Mouse (Mus musculus) left cerebral cortex, postnatal 10 days (tissue): ENCODE results near the gene Ddx5. TPM values are rescaled to one million over a fixed set of nuclear protein-coding genes. Genes with fewer than 3 reads are reported as not detected.
"Not testable (repeated sequence)": the region's sequence is repeated elsewhere in the genome, so short reads cannot be mapped to it uniquely, and the experiment has no call there.

ENCODE experiments used
- DNase-seq, 2 experiments: peaks; one replicate each; pipeline ENCODE4 v3.0.0; 2021 to 2022; ENCODE audit warnings: low spot score in 2 of 2, mixed read lengths in 1 of 2; ENCODE audit errors: extremely low spot score in 1 of 2
- intact Hi-C: fragments of 180-260 bp; cut with DNase I; formaldehyde crosslinking; loops from one replicate; pipeline ENCODE4 v1.15.1; 2025
- total RNA-seq, 2 experiments: library from RNA; stranded (reverse); gene quantifications; 2 replicates each; pipeline ENCODE4 v1.2.3; 2021

Ddx5 gene
- total RNA-seq, 2 experiments from 2014 or later, result 607 to 644 TPM

- intact Hi-C loops, result no loop called here
Observed at GRCm38 (mm10) chr11:106802069-106802627, 13.2 kb upstream of the Ddx5 start.

GRCm38 (mm10) chr11:106795679-106796078 lies 6.7 kb upstream of the Ddx5 start:
- no peak for DNase-seq
- intact Hi-C loops, result loop anchor here (10.0 kb wide), 1 partner anchor 189 kb away; no protein-coding TSS in a partner anchor

More at GRCm38 (mm10) chr11:106802069-106802627, 13.2 kb upstream of the Ddx5 start:
- no peak for DNase-seq

DNA sequence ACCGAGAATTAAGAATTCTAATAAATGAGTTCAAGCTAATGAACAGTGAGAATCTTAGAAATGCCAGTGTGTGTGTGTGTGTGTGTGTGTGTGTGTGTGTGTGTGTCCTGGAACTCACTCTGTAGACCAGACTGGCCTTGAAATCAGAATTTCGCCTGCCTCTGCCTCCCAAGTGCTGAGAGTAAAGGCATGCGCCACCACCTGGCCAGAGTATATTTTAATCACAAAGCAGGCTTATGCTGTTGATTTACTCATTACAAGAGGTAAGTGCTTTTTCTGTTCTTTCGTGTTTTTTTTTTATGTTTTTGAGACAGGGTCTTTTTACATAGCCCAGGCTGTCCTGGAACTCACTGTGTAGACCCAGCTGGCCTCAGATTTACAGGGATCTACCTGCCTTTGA lies 4.9 kb upstream of the Ddx5 start:
- no peak for DNase-seq
- intact Hi-C loops, result loop anchor here (10.0 kb wide), 1 partner anchor 191 kb away; no protein-coding TSS in a partner anchor

- no peak for DNase-seq
- intact Hi-C loops, result loop anchor here (10.0 kb wide), 1 partner anchor 195 kb away; no protein-coding TSS in a partner anchor
Observed at GRCm38 (mm10) chr11:106789649-106790048, 664 bp upstream of the Ddx5 start.

DNA sequence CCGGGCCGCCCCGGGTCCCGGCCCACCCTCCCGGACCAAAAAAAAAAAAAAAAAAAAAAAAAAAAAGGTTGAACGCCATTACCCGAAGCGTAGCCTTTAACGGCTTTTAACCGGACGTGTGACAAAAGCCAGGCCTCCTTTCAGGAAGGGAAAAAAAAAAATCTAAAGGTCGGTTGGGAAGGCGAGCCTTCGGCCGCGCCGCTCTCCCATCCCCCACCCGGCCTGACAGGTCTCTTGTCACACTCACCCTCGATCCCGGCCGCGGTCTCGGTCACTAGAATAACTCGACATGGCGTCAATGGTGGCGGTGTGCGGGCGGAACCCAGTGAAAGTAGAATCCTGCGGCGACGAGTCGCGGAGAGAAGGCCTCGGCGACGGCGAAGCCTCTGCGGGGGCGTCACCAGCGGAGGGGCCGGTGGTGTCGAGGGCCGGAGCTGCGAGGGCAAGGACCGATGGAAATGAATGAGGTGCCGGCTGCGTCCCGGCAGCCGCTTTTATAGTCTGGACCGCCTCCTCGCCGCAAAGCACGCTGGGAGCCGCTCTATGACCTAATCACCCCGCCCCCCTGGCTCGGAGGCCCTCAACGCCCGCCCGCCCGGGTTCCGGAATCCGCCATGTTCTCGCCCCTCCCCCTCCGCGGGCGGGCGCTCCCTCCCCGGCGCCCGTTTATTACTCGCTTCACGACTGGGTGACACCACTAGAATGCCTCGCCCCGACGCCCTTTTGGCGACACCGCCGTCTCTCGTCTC lies 785 bp downstream of the Ddx5 start:
- intact Hi-C loops, result no loop called here
- peak; percentile 97 to 99 for DNase-seq

DNA sequence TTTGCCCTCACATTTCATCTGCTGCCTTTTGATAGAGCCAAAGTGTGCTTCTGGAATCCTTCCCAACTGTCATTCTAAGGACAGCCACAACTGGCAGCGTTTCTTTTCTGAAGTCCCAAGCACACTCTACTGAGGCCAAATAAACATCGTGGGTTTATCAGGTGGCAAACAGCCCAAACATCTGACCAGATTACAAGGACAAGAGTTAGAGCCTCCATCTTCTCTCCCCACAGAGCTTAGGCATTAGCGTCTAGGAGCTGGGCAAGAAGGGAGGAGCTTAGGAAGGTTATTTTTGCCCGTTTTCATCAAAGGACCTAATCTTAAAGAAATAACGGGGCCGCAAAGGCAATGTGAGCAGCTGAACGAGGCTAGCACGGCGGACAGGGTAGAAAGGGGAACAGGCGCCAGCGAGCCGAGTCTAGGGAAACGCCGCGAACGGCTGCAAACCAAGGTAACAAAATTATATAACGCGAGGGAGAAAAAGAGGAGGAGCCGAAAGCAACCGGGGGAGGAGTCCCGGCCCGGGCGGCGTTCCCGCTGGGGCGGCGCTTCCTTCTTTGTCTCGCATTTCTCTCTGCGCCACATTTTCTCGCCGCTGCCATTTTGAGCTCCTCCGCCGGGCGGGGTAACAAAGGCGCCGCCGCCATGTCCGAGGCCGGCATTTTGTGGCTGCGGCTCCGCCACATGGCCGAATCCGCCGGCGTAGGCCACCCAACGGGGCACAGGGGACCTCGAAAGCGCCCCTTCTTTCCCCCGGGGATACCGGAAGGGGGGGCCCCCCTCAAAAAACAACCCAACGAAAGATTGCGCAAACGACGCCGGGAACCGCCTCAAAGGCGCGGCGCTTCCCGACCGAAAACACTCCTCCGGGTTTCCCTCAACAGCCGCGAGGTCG lies 1.6 kb downstream of the Ddx5 start:
- peak; percentile 84 to 94 for DNase-seq
- intact Hi-C loops, result no loop called here

GRCm38 (mm10) chr11:106785043-106785442 lies 3.9 kb downstream of the Ddx5 start:
- no peak for DNase-seq
- intact Hi-C loops, result no loop called here

DNA sequence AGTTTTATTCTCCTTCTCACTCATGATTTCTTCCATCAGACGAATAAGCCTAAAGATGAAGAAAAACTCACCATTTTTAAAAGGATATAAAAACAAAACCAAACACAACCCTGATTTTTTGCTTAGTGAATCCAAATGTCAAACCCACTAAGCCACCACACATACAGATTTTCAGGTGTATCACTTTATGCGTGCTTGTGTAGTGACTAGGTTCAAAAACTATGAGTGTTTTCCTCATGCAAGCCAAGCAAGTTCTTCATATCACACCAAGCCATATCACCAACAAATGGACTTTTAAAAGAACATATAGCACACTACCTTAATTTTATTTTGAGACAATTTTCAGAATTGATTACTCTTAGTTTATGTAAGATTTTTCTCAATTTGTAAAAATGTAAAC lies 4.5 kb downstream of the Ddx5 start:
- intact Hi-C loops, result no loop called here
- no peak for DNase-seq

DNA sequence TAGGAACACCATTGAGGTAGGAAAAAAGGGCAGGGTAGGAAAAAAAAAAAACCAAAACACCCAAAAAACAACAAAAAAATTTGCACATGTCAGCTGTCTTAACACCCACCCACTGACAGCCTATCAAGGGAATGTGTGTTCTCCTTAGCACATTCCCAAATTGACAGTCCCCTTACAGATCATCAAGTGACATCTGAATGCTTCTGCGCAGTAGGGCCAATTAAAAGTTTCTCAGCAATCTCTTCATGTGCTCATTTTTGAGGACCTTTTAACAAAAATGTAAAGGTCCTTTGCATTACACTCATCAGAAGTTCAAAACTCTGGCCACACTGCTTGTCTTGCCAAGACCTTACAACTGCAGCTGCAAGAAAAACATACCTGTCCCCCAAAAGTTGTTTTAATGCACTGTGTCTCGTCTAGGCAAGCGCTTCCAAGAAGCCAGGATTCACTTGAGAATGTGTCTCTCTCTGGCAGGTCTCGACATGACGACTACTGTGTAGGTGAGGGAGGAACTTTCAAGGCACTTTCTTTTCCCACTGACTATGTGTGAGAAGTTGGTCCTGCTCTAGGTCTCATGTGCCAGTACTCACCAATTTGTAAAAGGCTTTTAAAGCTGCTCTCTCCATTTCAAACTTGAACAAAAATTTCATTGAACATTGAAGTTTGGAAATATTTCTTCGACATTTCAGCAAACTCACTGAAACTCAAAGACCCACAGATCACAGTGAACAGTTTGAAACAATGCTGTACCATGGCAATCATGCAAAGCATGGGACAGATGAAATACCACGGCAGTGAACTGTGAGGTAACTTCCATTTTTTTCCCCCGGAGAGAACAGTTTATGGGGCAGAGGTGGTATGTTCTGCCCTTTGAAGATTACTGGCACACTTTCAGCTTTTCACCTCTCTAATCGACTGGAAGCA lies 5.9 kb downstream of the Ddx5 start:
- intact Hi-C loops, result no loop called here
- no peak for DNase-seq

DNA sequence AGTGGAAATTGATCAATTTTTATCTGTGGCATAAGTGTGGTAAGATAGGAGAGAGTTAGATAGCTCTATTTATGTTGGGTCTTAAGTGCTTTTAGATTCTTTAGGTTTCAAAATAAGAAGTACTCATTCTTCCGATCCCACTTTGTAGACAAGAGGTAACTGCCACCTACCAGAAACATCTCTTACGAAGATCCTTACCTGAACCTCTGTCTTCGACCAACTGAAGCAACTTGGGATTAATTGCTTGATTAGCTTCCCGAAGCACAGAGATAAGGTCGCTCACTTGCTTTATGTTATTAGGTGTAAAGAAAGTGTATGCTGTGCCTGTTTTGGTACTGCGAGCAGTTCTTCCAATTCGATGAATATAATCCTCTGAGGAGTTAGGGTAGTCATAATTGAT lies 6.7 kb downstream of the Ddx5 start:
- DNase-seq, intact Hi-C loops: not testable (repeated sequence)

DNA sequence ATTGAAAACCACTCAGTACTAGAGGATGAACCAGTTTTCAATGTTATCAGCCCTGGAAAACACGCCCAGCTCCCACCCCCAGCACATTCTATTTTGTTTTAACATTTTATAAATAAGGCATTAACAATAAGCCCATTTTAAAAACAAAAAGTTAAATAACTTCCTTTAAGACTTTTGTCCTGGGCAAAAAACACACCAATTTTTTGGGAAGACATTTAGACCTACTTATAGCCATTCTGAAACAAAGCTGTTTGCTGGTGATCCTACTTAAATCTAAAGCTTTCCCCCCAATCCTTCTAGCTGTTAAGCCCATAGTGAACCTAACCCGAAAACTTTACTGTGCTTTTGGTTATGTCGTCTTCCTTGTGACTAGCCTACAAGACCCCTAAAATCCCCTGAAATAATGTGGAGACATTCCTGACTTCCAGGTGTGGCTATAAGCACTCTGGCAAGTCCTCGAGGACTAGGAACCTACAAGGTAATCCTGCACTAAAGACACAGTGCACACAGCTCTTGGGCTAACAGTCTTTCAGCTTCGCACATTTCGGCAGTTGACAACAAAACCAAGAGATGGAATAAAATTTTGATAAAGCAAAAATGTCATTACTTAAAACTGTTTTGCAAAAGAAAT lies 8.3 kb downstream of the Ddx5 start:
- DNase-seq, result no peak
- intact Hi-C loops, result no loop called here

- intact Hi-C loops, result no loop called here
- DNase-seq, result no peak
Observed at GRCm38 (mm10) chr11:106780089-106780425, 8.9 kb downstream of the Ddx5 start.

DNA sequence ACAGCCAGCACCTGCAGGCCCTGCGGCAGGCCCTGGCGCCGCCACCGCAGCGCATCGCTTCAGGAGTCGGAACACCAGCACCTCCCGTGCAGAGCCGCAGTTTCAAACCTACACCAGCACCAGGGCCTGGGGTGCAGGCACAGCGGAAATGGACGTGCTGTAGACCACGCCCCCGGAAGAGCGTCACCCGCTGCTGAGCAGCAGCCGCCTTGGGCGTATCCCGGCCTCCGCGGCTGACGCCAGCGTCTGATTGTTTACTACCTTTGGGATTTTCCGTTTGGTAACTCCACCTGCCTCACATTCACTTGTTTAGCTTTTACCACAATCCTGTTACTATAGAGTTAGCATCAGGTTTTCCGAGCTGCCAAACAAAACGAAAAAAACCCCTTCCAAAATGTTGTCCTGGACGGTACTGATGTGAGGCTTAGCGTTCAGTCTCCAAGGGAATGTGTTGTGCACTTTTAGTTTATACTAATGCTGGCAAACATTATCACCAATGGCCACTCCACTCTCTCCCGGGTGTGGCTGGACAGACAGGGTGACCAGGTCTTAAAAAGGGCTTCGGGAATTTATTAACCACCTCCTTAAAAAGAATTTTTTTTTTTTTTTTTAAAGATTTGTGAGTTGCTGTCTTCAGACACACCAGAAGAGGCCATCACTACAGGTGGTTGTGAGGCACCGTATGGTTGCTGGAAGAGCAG lies 9.4 kb downstream of the Ddx5 start, which contains the start of gene Polg2:
TSS of gene Polg2 (minus strand) at position 150 of the 701 bp plus-strand sequence.
- DNase-seq, result peak; percentile 83 to 93
- intact Hi-C loops, result no loop called here

GRCm38 (mm10) chr11:106778589-106779387 lies 10.2 kb downstream of the Ddx5 start:
- DNase-seq, result no peak
- intact Hi-C loops, result no loop called here

GRCm38 (mm10) chr11:106778132-106778531 lies 10.9 kb downstream of the Ddx5 start:
- no peak for DNase-seq
- intact Hi-C loops, result no loop called here

DNA sequence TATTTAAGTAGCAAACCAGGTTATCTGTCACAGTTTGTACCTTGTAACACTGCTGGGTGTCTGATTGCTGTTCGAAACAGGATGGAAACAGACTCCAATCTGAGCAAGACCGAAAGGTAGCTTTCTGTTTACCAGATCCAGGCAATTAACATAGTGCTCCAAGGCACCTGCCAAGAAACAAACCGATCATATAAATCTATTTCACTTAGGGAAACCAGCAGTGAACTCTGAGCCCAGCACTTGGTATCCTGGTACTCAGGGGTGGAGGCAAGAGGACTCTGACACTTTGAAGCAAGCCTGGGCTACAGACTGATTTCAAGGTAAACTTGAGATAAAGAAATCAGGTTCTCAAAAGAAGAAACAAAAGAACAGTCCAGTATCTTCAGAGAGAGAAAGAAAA lies 11.6 kb downstream of the Ddx5 start:
- no peak for DNase-seq
- intact Hi-C loops, result no loop called here

DNA sequence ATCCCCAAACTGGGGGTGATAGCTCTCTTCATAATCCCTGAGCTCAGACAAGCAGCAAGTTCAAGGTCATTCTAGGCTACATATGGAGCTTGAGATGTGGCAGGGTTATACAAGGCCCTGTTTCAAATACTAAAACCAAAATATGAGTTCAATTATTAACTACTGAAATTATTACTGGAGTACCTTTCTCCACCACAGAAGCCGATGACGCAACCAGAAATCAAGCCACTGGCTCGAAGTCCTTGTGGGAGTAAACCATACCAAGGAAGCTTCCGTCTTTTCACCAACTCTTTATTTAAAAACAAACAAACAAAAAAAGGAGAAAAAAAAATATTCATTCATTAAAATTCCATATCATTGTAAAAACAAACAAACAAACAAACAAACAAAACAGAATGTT lies 12.0 kb downstream of the Ddx5 start:
- intact Hi-C loops, result no loop called here
- no peak for DNase-seq
